Mouse (Mus musculus): ENCODE data around the gene Ugp2. TPM values are rescaled to one million over a fixed set of nuclear protein-coding genes. Genes with fewer than 3 reads are reported as not detected.
A peak's percentile ranks its signal among the peaks of the same experiment; 100 is the strongest.

Gene Ugp2
- 6.8 and 9.5 TPM in 2 replicates for polyA plus RNA-seq (2012; rRNA removed)

DNA sequence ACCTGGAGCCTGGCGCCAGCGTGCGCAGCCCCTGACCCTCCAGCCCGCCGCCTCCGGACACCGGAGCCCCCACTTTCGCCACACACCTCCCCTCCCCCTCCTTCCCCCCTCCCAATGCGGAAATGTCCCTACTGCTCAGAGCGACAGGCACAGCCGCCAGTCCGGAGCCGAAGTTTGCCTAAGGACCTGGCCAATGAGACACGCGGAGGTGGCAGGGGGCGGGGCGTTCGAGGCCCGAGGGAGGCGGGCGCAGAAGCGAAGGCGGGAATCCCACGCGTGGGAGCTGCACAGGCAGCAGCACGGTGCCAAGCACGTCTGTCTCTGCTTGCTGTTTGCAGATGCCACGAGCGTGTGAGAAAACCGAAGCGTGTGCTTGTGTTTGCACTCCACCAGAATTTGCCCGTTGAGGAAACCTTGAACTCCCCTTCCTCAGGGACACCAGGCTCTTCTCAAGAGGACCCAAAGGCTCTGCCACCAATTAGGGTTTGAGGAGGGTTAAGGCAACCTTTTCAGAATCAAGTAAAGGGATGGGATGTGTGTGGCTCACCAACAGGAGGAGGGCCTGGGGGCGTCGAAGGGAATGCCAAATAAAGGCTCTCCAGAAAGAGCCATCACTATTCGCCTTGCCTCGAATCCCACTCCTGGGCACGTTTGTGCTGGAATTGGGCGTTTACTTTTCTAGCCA, at the start of gene Ugp2:
Gene Ugp2 (minus strand): TSS at position 80 of the 685 bp plus-strand sequence.
- Histone ChIP-seq H3K4me3 (ENCODE audit: control insufficient read depth, low read depth, low read length) (peak within 1 kb of the TSS; percentile 97), H3K27me3 (ENCODE audit: control insufficient read depth, insufficient read depth, low read length) (no peaks in the 10 kb centered on the region), H3K36me3 (ENCODE audit: control insufficient read depth, insufficient read depth, low read length) (no peaks in the 10 kb centered on the region), H3K27ac (ENCODE audit: control insufficient read depth, insufficient read depth, low read depth, low read length) (peak within 1 kb of the TSS; percentile 89), H3K4me1 (ENCODE audit: control insufficient read depth, insufficient read depth, low read length) (peaks cover 4% of the 10 kb centered on the region)
- TF ChIP-seq POLR2A (IDR thresholded peaks at IDR 0.05; ENCODE audit: control insufficient read depth, low read depth, low read length) (no peak; the same call in 1 of the 2 replicates), CTCF (IDR thresholded peaks at IDR 0.05; ENCODE audit: control insufficient read depth, insufficient read depth, insufficient replicate concordance, low read depth, low read length) (no peak)

DNA sequence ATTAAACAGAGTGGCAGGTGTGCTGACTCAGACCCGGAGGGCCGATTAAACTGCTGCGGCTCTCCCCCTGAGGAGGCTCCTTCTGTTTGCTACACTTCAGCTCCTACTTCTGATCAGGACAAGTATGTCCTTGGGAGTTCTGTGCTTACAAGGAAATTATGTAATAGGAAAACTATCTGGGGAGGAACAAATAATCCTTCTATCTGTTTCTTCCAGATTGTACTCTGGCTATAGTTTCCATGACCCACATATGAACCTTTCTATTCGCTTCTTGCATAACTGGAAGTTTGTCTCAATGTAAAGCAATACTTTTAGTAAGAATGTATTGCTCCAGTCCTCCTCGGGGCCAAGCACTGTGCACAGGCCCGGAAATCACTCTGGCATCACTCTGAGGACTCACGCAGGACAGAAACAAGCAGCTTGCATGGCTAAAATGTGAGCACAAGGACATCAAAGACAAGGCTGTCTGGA, 43.9 kb upstream of the Ugp2 start:
- Histone ChIP-seq H3K27me3 (ENCODE audit: control insufficient read depth, insufficient read depth, low read length) (no peaks in the 10 kb centered on the region), H3K4me3 (ENCODE audit: control insufficient read depth, low read depth, low read length) (no peak overlapping the region), H3K27ac (ENCODE audit: control insufficient read depth, insufficient read depth, low read depth, low read length) (peak overlapping the region; percentile 80), H3K4me1 (ENCODE audit: control insufficient read depth, insufficient read depth, low read length) (no peaks in the 10 kb centered on the region), H3K36me3 (ENCODE audit: control insufficient read depth, insufficient read depth, low read length) (no peaks in the 10 kb centered on the region)
- TF ChIP-seq POLR2A (IDR thresholded peaks at IDR 0.05; ENCODE audit: control insufficient read depth, low read depth, low read length): no peak
- TF ChIP-seq CTCF (IDR thresholded peaks at IDR 0.05; ENCODE audit: control insufficient read depth, insufficient read depth, insufficient replicate concordance, low read depth, low read length): no peak

DNA sequence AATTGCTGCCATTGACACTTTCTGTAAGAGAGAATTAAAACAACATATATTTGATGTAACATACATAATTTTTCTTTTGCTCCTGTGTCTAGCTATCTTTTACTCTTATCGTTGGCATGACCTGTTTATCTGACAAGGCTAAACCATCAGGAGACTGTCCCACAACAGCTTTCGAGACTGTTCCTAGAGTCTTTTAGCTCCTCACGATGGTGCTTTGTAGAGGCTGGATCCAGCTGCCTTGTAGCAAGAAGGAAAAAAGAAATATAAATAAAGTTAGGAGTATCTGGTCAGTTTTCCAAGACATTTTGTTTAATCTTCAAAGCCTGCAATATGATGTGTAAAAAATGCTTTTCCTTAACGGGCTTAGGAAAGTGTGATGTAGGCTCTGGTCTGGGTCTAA, 35.7 kb upstream of the Ugp2 start:
- Histone ChIP-seq H3K27ac (ENCODE audit: control insufficient read depth, insufficient read depth, low read depth, low read length) (no peak overlapping the region), H3K4me3 (ENCODE audit: control insufficient read depth, low read depth, low read length) (no peak overlapping the region), H3K27me3 (ENCODE audit: control insufficient read depth, insufficient read depth, low read length) (no peaks in the 10 kb centered on the region), H3K36me3 (ENCODE audit: control insufficient read depth, insufficient read depth, low read length) (no peaks in the 10 kb centered on the region), H3K4me1 (ENCODE audit: control insufficient read depth, insufficient read depth, low read length) (no peaks in the 10 kb centered on the region)
- TF ChIP-seq POLR2A (IDR thresholded peaks at IDR 0.05; ENCODE audit: control insufficient read depth, low read depth, low read length): no peak
- TF ChIP-seq CTCF (IDR thresholded peaks at IDR 0.05; ENCODE audit: control insufficient read depth, insufficient read depth, insufficient replicate concordance, low read depth, low read length): no peak

DNA sequence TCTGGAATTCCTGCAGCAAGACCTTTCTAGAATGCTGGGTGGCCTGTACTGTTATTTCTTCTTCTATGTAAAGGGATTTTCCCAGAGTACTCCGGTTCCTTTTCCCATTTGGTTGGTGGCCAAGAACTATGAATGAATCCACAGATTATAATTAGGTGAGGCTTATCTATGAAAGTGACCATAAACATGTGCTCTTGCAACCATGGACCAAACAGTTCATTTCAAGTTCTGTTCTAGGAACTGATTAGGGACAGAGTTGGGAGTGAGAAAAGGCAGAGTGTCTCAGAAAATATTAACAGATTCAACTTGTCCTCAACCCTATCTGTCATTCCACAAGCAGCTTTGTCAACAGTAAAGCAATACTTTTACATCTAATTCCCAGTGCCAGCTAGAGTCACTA, 35.1 kb upstream of the Ugp2 start:
- no peaks in the 10 kb centered on the region for H3K27me3 ChIP-seq (ENCODE audit: control insufficient read depth, insufficient read depth, low read length)
- H3K4me1 ChIP-seq (ENCODE audit: control insufficient read depth, insufficient read depth, low read length): no peaks in the 10 kb centered on the region
- no peak for TF ChIP-seq POLR2A (IDR thresholded peaks at IDR 0.05; ENCODE audit: control insufficient read depth, low read depth, low read length)
- TF ChIP-seq CTCF (IDR thresholded peaks at IDR 0.05; ENCODE audit: control insufficient read depth, insufficient read depth, insufficient replicate concordance, low read depth, low read length): no peak
- no peaks in the 10 kb centered on the region for H3K36me3 ChIP-seq (ENCODE audit: control insufficient read depth, insufficient read depth, low read length)
- H3K27ac ChIP-seq (ENCODE audit: control insufficient read depth, insufficient read depth, low read depth, low read length): no peak overlapping the region
- H3K4me3 ChIP-seq (ENCODE audit: control insufficient read depth, low read depth, low read length): no peak overlapping the region

DNA sequence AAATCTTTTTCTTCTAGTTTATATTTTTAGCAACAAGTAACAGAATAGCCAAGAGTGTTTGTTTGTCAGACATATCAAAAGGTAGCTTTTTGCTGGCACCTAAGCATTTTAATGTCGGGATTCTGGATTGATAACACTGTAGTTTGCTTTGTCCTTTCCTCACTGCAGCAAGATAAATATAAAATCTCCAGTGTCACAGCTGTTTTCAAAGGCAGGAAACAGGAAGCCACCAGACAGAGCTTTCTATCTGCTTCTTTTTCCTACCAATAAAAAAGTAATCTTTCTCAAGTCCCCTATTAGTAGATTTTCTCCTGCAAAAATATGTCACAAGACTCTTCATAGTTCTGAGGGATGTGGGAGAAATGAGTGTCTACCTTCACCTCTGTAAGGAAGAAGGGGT, 32.9 kb upstream of the Ugp2 start:
- TF ChIP-seq POLR2A (IDR thresholded peaks at IDR 0.05; ENCODE audit: control insufficient read depth, low read depth, low read length) (no peak), CTCF (IDR thresholded peaks at IDR 0.05; ENCODE audit: control insufficient read depth, insufficient read depth, insufficient replicate concordance, low read depth, low read length) (no peak)
- no peak overlapping the region for H3K27ac ChIP-seq (ENCODE audit: control insufficient read depth, insufficient read depth, low read depth, low read length)
- no peaks in the 10 kb centered on the region for H3K27me3 ChIP-seq (ENCODE audit: control insufficient read depth, insufficient read depth, low read length)
- H3K4me1 ChIP-seq (ENCODE audit: control insufficient read depth, insufficient read depth, low read length): no peaks in the 10 kb centered on the region
- H3K36me3 ChIP-seq (ENCODE audit: control insufficient read depth, insufficient read depth, low read length): no peaks in the 10 kb centered on the region
- H3K4me3 ChIP-seq (ENCODE audit: control insufficient read depth, low read depth, low read length): no peak overlapping the region

DNA sequence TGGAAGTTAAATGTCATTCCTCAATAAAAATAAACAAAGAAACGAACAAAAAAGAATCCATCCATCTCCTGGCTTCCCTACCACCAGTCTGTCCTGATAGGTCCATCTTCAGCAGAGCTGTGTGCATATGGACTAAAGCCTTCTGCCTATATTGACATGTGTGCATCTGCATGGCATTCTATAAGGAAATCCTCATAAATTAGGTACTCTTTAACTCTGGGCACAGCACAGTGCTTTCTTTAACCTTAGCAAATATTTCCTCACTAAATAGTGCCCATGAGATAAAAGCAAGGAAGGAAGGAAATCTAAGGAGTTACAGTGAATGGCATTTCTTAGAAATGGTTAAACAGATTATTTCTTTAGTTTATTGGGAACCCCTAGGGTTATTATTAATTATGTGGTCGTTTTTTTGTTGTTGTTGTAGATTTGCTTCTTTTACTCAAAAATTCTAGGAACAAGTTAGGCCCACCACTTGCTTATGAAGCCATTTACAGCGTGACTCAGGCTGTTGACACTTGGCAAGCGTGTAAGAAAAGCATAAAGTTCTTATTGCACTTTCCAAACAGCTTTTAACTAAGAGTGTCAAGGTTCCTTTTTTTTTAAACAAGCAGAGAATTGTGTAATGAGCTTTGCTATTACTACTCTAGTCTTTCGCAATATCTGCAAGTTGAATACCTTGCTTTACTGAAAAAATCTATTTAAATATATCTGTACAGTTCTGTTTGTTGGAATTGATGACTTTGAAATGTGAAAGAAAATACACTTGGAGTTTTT, 31.7 kb upstream of the Ugp2 start:
- no peak for TF ChIP-seq CTCF (IDR thresholded peaks at IDR 0.05; ENCODE audit: control insufficient read depth, insufficient read depth, insufficient replicate concordance, low read depth, low read length)
- TF ChIP-seq POLR2A (IDR thresholded peaks at IDR 0.05; ENCODE audit: control insufficient read depth, low read depth, low read length): no peak
- no peaks in the 10 kb centered on the region for H3K27me3 ChIP-seq (ENCODE audit: control insufficient read depth, insufficient read depth, low read length)
- no peaks in the 10 kb centered on the region for H3K36me3 ChIP-seq (ENCODE audit: control insufficient read depth, insufficient read depth, low read length)
- no peak overlapping the region; the same call in 1 of the 2 replicates for H3K27ac ChIP-seq (ENCODE audit: control insufficient read depth, insufficient read depth, low read depth, low read length)
- no peak overlapping the region for H3K4me3 ChIP-seq (ENCODE audit: control insufficient read depth, low read depth, low read length)
- H3K4me1 ChIP-seq (ENCODE audit: control insufficient read depth, insufficient read depth, low read length): no peaks in the 10 kb centered on the region

DNA sequence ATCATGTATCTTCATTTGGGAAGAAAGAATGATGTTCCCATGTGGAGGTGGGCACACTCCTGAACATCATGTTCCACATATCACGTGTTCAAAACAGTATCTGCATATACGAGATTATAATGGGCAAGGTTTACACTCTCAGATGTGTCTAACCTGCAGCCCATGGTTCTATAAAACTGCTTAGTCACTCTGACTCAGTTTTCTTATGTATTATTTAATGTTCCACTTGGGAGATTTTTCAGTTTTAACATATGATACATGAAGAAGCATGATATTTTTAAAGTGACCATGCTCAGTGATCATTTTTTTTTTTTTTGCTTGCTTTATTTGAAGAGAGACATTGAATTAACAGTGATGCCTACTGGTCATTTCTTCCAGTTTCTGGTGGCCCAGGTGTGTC, 30.2 kb upstream of the Ugp2 start:
- Histone ChIP-seq H3K4me3 (ENCODE audit: control insufficient read depth, low read depth, low read length) (no peak overlapping the region), H3K36me3 (ENCODE audit: control insufficient read depth, insufficient read depth, low read length) (no peaks in the 10 kb centered on the region), H3K27me3 (ENCODE audit: control insufficient read depth, insufficient read depth, low read length) (no peaks in the 10 kb centered on the region), H3K27ac (ENCODE audit: control insufficient read depth, insufficient read depth, low read depth, low read length) (no peak overlapping the region), H3K4me1 (ENCODE audit: control insufficient read depth, insufficient read depth, low read length) (no peaks in the 10 kb centered on the region)
- TF ChIP-seq POLR2A (IDR thresholded peaks at IDR 0.05; ENCODE audit: control insufficient read depth, low read depth, low read length) (no peak), CTCF (IDR thresholded peaks at IDR 0.05; ENCODE audit: control insufficient read depth, insufficient read depth, insufficient replicate concordance, low read depth, low read length) (no peak)

All from testis, adult 2 months (tissue).